Mouse (Mus musculus): ENCODE data around the gene Ccdc148.

DNA sequence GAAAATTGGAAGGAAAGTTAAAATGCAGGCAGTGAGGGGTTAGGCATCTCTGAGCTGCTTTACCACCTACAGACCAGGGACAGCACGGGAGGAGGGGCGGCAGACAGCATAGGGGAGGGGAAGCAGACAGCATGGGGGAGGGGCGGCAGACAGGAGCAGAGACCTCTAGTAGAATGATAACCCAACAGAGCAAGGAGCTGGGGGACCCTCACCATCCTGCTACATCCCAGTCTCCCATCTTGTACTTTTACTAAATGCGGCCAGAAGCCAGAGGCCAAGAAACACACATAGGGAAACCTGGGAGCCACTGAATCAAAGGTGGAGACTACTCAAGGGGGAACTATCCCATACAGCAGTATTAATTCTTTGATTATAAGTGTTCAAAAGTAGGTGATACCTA is 242.1 kb downstream of the Ccdc148 start:
- TF ChIP-seq GATA1 (IDR thresholded peaks at IDR 0.05; ENCODE audit: borderline replicate concordance, low read length) (no peak), FLI1 (IDR thresholded peaks at IDR 0.05; ENCODE audit: low read length) (no peak)
